Mouse (Mus musculus) kidney, embryonic 14.5 days (tissue): ENCODE data around the gene Grcc10. TPM values are rescaled to one million over a fixed set of nuclear protein-coding genes. Genes with fewer than 3 reads are reported as not detected.

Experiments used
- ATAC-seq: fragments of 200-750 bp; cut with Nextera tagmentation; 2 replicates; pipeline ENCODE4 v1.8.0; 2017; ENCODE audit warnings: moderate number of reproducible peaks, mild to moderate bottlenecking, moderate TSS enrichment, moderate library complexity; ENCODE audit not compliant: low FRiP score, low TSS enrichment
- H3K27ac ChIP-seq: fragments of 300-500 bp; sonication (generic); 2 replicates; pipeline ENCODE4 v1.5.1; 2014; ENCODE audit warnings: low read depth, mild to moderate bottlenecking, low read length, moderate library complexity, mixed read lengths
- H3K27me3 ChIP-seq: fragments of 300-500 bp; sonication (generic); 2 replicates; pipeline ENCODE4 v1.6.1; 2014; ENCODE audit warnings: mild to moderate bottlenecking, low read length; ENCODE audit not compliant: control insufficient read depth, insufficient read depth
- H3K36me3 ChIP-seq: fragments of 300-500 bp; sonication (generic); 2 replicates; pipeline ENCODE4 v1.6.1; 2014; ENCODE audit warnings: low read length, mixed read lengths; ENCODE audit not compliant: control insufficient read depth, insufficient read depth
- H3K4me1 ChIP-seq: fragments of 300-500 bp; sonication (generic); 2 replicates; pipeline ENCODE4 v1.6.1; 2014; ENCODE audit warnings: low read length, mixed read lengths; ENCODE audit not compliant: control insufficient read depth, insufficient read depth
- H3K4me2 ChIP-seq: fragments of 300-500 bp; sonication (generic); replicated peaks from 2 replicates; pipeline ENCODE4 v1.6.1; 2014; ENCODE audit warnings: low read depth, mild to moderate bottlenecking, low read length
- H3K4me3 ChIP-seq: fragments of 300-500 bp; sonication (generic); 2 replicates; pipeline ENCODE4 v1.5.1; 2014; ENCODE audit warnings: mild to moderate bottlenecking, low read length
- H3K9ac ChIP-seq: fragments of 300-500 bp; sonication (generic); 2 replicates; pipeline ENCODE4 v1.6.1; 2014; ENCODE audit warnings: low read depth, mild to moderate bottlenecking, low read length, moderate library complexity
- H3K9me3 ChIP-seq: fragments of 300-500 bp; sonication (generic); 2 replicates; pipeline ENCODE4 v1.6.1; 2016; ENCODE audit warnings: low read length; ENCODE audit not compliant: control insufficient read depth
- WGBS: fragments of 180-500 bp; shearing (Covaris S2); extraction: QIAGEN DNeasy Blood & Tissue Kit; methylation state at CpG from one replicate; pipeline ENCODE4 v1.1.7; 2014; 5-methylcytosine and 5-hydroxymethylcytosine counted together
- polyA plus RNA-seq: library from polyadenylated mRNA; unstranded; fragments of >200 nt; fragmentation: Nextera tagmentation; extraction: Ambion mirVana; gene quantifications from 2 replicates; pipeline ENCODE4 v1.2.1, GENCODE M21; 2014

Gene Grcc10
- polyA plus RNA-seq, 1 experiment from 2014 or later, result 564 TPM

DNA sequence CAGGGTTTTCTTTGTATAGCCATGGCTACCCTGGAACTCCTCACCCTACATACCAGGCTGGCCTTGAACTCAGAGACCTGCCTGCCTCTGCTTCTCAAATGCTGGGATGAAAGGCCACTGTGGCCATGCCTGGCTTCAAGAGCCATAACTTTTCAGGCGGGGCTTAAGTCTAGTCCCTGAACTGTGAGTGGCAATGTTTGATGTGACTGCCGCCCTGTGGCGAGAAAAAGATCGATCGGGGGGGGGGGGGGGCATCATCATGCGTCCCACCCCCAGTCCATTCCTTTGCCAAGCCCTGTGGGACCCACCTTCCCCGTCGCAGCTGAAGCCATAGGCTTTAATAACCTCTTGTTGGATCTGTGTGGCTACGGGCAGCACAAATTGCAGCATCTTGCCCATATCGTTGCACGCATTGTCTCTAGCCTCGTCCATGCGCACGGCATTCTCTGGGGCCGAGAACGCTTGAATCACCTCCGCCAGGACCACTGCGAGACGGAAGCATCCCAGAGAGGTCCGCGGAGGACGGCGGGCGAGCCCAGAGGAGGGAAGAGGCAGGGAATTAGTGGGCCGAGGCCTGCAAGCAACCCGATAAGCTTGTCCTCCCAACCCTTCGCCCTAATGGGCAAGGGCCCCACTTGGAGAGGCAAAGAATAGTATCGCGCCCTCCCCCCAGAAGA lies 825 bp downstream of the Grcc10 start:
- peak; percentile 30 for ATAC-seq
- peaks cover 31% of the 10 kb centered on the region for H3K4me1 ChIP-seq
- peak overlapping the region; percentile 75 for H3K4me2 ChIP-seq
- peak overlapping the region; percentile 82 for H3K9ac ChIP-seq
- peaks cover 29% of the 10 kb centered on the region for H3K36me3 ChIP-seq
- H3K27ac ChIP-seq, result peak overlapping the region; percentile 100
- under 1% methylated on average over 29 of the region's 29 CpGs for WGBS
- H3K9me3 ChIP-seq, result no peaks in the 10 kb centered on the region
- no peaks in the 10 kb centered on the region for H3K27me3 ChIP-seq
- peak overlapping the region; percentile 66 for H3K4me3 ChIP-seq

DNA sequence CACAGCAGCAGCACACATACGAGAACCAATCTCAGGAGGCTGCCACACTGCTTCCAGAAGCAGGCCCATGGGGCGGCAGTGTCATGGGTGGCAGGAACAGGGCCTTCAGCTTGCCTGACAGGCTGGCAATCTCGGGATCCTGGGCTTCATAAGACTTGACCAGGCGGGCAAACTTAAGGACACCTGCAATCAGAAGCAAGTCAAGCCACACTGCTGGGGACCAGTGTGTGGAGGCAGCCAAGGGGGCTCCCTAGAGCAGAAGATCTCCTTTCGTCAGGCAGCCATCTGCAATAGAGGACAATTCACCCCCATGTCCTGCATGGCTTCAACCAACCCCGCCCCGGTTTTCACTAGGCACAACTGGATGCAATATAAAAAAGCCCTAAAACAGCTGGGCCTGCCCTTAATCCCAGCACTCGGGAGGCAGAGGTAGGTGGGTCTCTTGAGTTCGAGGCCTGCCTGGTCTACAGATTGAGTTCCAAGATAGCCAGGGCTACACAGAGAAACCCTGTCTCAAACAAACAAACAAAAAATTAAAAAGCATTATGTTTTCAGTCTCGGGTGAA lies 1.9 kb downstream of the Grcc10 start:
- Histone ChIP-seq H3K27ac (no peak overlapping the region; the same call in 1 of the 2 replicates), H3K9ac (peak overlapping the region; percentile 9; the same call in 1 of the 2 replicates)
- WGBS, result 81% methylated on average over 10 of the region's 10 CpGs

DNA sequence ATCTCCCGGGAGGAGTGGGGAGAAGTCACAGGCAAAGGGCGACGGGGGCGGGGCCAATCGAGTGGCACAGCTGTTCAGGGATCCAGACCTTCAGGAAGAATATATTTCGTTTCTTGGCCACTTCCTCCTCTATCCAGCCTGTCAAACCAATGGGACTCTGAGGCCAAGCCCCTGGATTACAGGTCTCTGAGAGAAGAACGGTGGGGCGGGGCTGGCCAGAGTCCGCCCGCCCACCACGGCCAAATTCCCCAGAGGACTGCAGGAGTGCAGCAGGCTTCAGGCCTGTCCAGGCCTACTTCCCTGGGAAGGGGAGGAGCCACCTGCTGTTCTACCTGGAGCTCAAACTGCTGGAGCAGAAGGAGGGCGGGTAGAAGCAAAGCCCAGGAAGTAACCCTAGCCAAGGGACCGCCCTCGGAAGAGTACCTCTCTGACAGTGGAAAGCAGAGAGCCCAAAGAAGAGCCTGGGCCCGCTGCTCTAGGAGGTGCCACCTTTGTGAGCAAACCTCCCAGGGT lies 2.6 kb downstream of the Grcc10 start, which contains the start of gene Ptpn6:
Gene Ptpn6, minus strand, starts transcription at position 204 of the 513 bp plus-strand sequence.
- WGBS, result 22% methylated on average over 15 of the region's 15 CpGs
- Histone ChIP-seq H3K4me3 (no peak within 1 kb of the TSS), H3K27ac (peak within 1 kb of the TSS; percentile 56; the same call in 1 of the 2 replicates), H3K4me2 (peak within 1 kb of the TSS; percentile 22; the same call in 1 of the 2 replicates), H3K4me1 (peaks cover 28% of the 10 kb centered on the region), H3K9ac (peak within 1 kb of the TSS; percentile 9), H3K9me3 (no peaks in the 10 kb centered on the region), H3K27me3 (no peaks in the 10 kb centered on the region), H3K36me3 (peaks cover 13% of the 10 kb centered on the region)
- peak; percentile 26; the same call in 1 of the 2 replicates for ATAC-seq

More for the DNA sequence above, 1.9 kb downstream of the Grcc10 start:
- no peak for ATAC-seq
- Histone ChIP-seq H3K4me3 (no peak overlapping the region), H3K4me2 (no peak overlapping the region), H3K27me3 (no peaks in the 10 kb centered on the region), H3K36me3 (peaks cover 21% of the 10 kb centered on the region), H3K9me3 (no peaks in the 10 kb centered on the region), H3K4me1 (peaks cover 28% of the 10 kb centered on the region)

DNA sequence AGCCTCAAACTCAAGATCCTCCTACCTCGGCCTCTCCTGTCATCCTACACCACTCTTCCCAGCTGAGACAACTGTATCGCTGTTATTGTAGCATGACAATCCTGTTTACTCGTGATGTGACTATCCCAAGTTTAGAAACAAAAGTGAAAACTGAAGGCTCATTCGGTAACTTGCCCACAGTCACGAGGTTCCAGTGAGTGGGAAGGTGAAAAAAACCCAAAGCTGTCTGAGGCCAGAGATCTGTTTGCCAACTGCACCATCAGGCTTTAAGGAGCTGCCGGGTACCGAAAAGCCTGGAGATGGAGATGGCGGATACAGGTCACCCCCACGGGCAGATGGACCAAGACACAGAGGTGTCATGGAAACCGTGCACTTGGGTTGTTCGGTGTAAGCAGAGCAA lies 4.1 kb downstream of the Grcc10 start:
- ATAC-seq, result no peak
- peaks cover 34% of the 10 kb centered on the region for H3K4me1 ChIP-seq
- 91% methylated on average over 11 of the region's 11 CpGs for WGBS

DNA sequence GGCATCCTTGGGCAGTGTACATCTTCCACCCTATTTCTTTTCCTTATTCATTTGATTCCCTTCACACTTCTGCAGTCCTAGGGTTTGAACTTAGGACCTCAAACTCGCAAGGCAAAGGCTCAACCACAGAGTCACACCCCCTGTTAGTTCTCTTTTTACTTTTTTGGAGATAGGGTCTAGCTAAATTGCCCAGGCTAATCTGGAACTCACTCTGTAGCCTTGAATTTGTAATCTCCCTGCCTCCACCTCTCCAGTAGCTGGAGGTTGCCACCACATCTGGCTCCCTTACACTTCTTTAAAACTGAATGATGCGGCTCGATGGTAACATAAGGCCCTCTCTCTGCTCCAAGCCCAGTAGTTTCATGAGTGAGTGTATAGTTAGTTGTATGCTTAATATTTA lies 6.8 kb downstream of the Grcc10 start:
- H3K9ac ChIP-seq, result no peak overlapping the region
- no peak overlapping the region for H3K4me2 ChIP-seq
- ATAC-seq, result no peak
- H3K27ac ChIP-seq, result no peak overlapping the region
- H3K27me3 ChIP-seq, result no peaks in the 10 kb centered on the region
- H3K9me3 ChIP-seq, result no peaks in the 10 kb centered on the region
- H3K4me3 ChIP-seq, result no peak overlapping the region
- H3K4me1 ChIP-seq, result peaks cover 23% of the 10 kb centered on the region
- 89% methylated on average over 3 of the region's 3 CpGs for WGBS
- H3K36me3 ChIP-seq, result peaks cover 3% of the 10 kb centered on the region; the same call in 1 of the 2 replicates

More for the DNA sequence above, 4.1 kb downstream of the Grcc10 start:
- Histone ChIP-seq H3K4me3 (no peak overlapping the region), H3K27ac (no peak overlapping the region), H3K36me3 (peaks cover 3% of the 10 kb centered on the region; the same call in 1 of the 2 replicates), H3K9ac (no peak overlapping the region), H3K4me2 (no peak overlapping the region), H3K9me3 (no peaks in the 10 kb centered on the region), H3K27me3 (no peaks in the 10 kb centered on the region)

DNA sequence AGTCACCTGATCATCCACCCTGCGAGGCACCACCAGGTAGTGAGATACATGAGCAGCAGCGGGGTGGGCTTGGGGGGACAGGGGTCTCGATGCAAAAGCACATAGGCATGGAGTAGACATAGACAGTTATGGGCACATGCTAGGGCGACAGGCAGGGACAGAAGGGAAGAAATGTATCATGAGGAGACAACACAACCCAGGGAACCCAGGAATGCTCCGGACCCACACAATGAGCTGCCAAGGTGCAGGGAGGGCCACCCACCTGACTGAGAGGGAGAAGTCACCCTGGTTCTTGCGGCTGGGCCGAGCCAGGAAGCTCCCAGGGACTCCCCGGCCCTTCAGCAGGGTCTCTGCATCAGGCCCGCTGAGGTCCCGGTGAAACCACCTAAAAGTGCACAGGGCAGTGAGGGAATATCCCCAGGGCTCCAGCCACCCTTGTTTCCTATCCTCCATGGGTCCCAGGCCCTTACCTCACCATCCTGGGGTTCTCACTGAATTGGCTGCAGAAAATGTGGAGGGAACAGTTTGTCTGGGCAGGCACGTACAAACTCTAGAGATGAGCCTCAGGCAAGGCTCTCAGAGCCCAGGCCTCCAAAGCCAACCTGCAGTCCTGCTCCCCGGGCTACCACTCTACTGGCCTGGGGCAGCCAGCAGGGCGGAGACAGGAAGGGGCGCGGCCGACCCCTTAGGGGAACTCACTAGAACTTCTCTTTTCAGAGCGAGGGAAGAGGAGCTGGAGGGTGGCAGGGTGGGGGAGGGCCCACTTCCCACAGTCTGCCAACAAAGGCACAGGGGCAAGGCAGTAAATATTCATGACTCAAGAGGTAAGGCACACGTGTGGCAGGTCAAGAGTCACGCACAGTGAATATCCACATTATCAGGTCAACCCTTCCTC lies 8.5 kb downstream of the Grcc10 start:
- Histone ChIP-seq H3K4me3 (peak overlapping the region; percentile 9; the same call in 1 of the 2 replicates), H3K4me1 (0 out of 2 replicates have a peak, but pooled peaks cover 7% of the 10 kb centered on the region), H3K27ac (no peak overlapping the region), H3K9ac (no peak overlapping the region; the same call in 1 of the 2 replicates), H3K36me3 (no peaks in the 10 kb centered on the region), H3K9me3 (no peaks in the 10 kb centered on the region), H3K27me3 (no peaks in the 10 kb centered on the region), H3K4me2 (0 out of 2 replicates have a peak overlapping the region, but pooled peaks have one; percentile 8)
- peak; percentile 36; the same call in 1 of the 2 replicates for ATAC-seq
- WGBS, result 41% methylated on average over 19 of the region's 19 CpGs

DNA sequence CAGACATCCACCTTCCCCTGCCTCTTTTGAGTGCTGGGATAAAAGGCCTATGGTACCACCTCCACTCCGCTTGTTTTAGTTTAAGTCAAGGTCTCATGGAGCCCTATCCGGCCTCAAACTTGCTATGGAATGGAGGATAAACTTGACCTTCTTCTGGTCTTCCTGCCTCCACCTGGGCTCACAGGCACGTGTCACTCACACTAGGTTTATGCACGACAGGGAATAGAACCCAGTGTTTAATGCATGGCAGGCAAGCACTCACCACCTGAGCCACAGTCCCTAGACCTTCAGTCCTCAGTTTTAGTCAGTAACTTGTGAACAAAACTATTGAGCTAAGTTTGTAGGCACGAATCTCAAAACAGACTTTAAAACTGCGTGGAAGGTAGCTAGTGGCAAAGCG lies 10.1 kb downstream of the Grcc10 start:
- Histone ChIP-seq H3K4me3 (no peak overlapping the region), H3K9ac (no peak overlapping the region), H3K4me1 (0 out of 2 replicates have a peak, but pooled peaks cover 7% of the 10 kb centered on the region), H3K27me3 (no peaks in the 10 kb centered on the region), H3K4me2 (no peak overlapping the region), H3K27ac (no peak overlapping the region), H3K36me3 (no peaks in the 10 kb centered on the region), H3K9me3 (no peaks in the 10 kb centered on the region)
- ATAC-seq, result no peak
- 88% methylated on average over 7 of the region's 7 CpGs for WGBS

DNA sequence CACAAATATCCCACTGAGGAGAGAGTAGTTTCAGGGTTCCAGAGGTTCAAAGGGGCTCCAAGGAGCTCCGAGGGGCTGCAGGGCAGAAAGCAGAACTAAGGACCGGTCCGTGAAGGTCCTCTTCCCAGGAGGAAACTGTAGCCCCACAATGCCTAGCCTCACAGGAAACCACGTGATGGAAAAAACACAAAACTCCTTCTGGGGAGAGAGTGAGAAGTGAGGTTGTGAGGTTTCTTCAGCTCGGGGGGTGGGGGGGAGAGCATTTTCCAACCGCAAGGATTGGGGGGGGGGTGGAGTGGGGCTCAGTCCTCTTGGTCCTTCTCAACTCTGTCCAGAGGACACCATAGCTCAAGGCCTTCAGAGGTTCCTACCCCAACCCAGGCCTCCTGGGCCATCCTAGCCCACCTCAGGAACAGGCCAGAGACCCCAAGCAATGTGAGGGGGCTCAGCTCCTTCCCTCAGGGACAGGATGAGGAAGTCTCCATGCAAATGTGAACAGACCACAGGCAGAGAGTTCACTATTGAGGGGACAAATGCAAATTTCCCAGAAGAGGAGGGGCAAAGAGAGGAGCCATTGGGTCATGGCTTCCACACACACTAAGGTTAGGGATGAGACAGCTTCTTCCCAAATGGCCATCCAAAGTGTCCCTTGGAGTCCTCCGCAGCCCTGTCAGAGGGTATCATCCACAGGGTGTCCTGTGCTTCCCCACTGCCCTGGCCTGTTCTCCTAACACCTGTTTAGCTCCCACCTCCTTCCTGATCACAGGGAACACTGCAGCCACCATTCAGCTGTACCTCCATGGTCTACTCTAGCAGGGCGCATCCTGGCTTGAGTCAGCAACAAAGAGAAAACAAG lies 11.1 kb downstream of the Grcc10 start:
- Histone ChIP-seq H3K9me3 (no peaks in the 10 kb centered on the region), H3K27ac (no peak overlapping the region), H3K4me3 (no peak overlapping the region), H3K9ac (no peak overlapping the region), H3K36me3 (no peaks in the 10 kb centered on the region), H3K27me3 (no peaks in the 10 kb centered on the region), H3K4me1 (0 out of 2 replicates have a peak, but pooled peaks cover 7% of the 10 kb centered on the region), H3K4me2 (no peak overlapping the region)
- WGBS, result 86% methylated on average over 8 of the region's 8 CpGs
- no peak for ATAC-seq
